In genomic region chrX:162902040-162902734, GRCm38 (mm10) we compare ENCODE assay signal across 8 mouse cellular contexts. TPM values are rescaled to one million over a fixed set of nuclear protein-coding genes. Genes with fewer than 3 reads are reported as not detected.
DNase-seq lines count a peak whose midpoint lies in the region; ATAC-seq and TF ChIP-seq lines count a peak whose summit lies in the region.

No protein-coding gene starts in this region.

- no peaks in the 10 kb centered on the region for H3K9me3 ChIP-seq in embryonic facial prominence, embryonic 15.5 days (replicated peaks)
- H3K9me3 ChIP-seq in heart, embryonic 13.5 days = no peaks in the 10 kb centered on the region
- H3K9me3 ChIP-seq in kidney, embryonic 16.5 days (ENCODE audit: low read length) = no peaks in the 10 kb centered on the region
- H3K9me3 ChIP-seq in liver, embryonic 11.5 days (ENCODE audit: control insufficient read depth, low read length) = no peaks in the 10 kb centered on the region

- no peaks in the 10 kb centered on the region for H3K27me3 ChIP-seq in C2C12 (ENCODE audit: control insufficient read depth, insufficient read depth, insufficient read length)
- H3K27me3 ChIP-seq in embryonic facial prominence, embryonic 15.5 days = no peaks in the 10 kb centered on the region
- no peaks in the 10 kb centered on the region for H3K27me3 ChIP-seq in heart, embryonic 13.5 days (replicated peaks)
- H3K27me3 ChIP-seq in kidney, embryonic 16.5 days (ENCODE audit: insufficient read depth, low read length) = peaks cover 2% of the 10 kb centered on the region; the same call in 1 of the 2 replicates
- no peaks in the 10 kb centered on the region; the same call in 1 of the 2 replicates for H3K27me3 ChIP-seq in liver, embryonic 11.5 days (replicated peaks; ENCODE audit: control insufficient read depth, insufficient read depth, low read length)

- no peak for TF ChIP-seq CTCF in C2C12 (IDR thresholded peaks at IDR 0.05; ENCODE audit: control insufficient read depth, insufficient read depth, insufficient read length)

- 17% methylated on average over 29 of the region's 29 CpGs for WGBS in embryonic facial prominence, embryonic 15.5 days
- 18% methylated on average over 29 of the region's 29 CpGs for WGBS in heart, embryonic 13.5 days
- WGBS in kidney, embryonic 16.5 days = 26% methylated on average over 29 of the region's 29 CpGs
- whole genome bisulfite sequencing in liver, embryonic 11.5 days = 22% methylated on average over 28 of the region's 29 CpGs

- peak overlapping the region; percentile 68 for H3ac ChIP-seq in C2C12 (ENCODE audit: control insufficient read depth, insufficient read length, low read depth)

- H3K9ac ChIP-seq in embryonic facial prominence, embryonic 15.5 days = peak overlapping the region; percentile 50
- peak overlapping the region; percentile 86 for H3K9ac ChIP-seq in heart, embryonic 13.5 days
- H3K9ac ChIP-seq in kidney, embryonic 16.5 days (replicated peaks; ENCODE audit: low read length) = peak overlapping the region; percentile 71
- H3K9ac ChIP-seq in liver, embryonic 11.5 days (ENCODE audit: low read depth, low read length) = peak overlapping the region; percentile 53

- H3K27ac ChIP-seq in embryonic facial prominence, embryonic 15.5 days (replicated peaks) = peak overlapping the region; percentile 68
- H3K27ac ChIP-seq in heart, embryonic 13.5 days (replicated peaks) = peak overlapping the region; percentile 83
- peak overlapping the region; percentile 90 for H3K27ac ChIP-seq in kidney, embryonic 16.5 days (ENCODE audit: low read length)
- peak overlapping the region; percentile 47 for H3K27ac ChIP-seq in liver, embryonic 11.5 days (ENCODE audit: low read depth, low read length)

- H3K36me3 ChIP-seq in C2C12 (ENCODE audit: control insufficient read depth, insufficient read depth) = no peaks in the 10 kb centered on the region
- H3K36me3 ChIP-seq in embryonic facial prominence, embryonic 15.5 days = no peaks in the 10 kb centered on the region
- no peaks in the 10 kb centered on the region for H3K36me3 ChIP-seq in heart, embryonic 13.5 days
- H3K36me3 ChIP-seq in kidney, embryonic 16.5 days (ENCODE audit: insufficient read depth, low read length) = no peaks in the 10 kb centered on the region
- H3K36me3 ChIP-seq in liver, embryonic 11.5 days (ENCODE audit: control insufficient read depth, insufficient read depth, low read length) = no peaks in the 10 kb centered on the region

- ATAC-seq in embryonic facial prominence, embryonic 15.5 days (ENCODE audit: insufficient number of reproducible peaks, low FRiP score, low TSS enrichment, low read depth) = peak; percentile 64
- peak; percentile 59 for ATAC-seq in heart, embryonic 13.5 days (ENCODE audit: extremely low read depth, insufficient number of reproducible peaks, low FRiP score, low TSS enrichment)
- ATAC-seq in kidney, embryonic 16.5 days (ENCODE audit: low FRiP score, low TSS enrichment) = peak; percentile 87
- ATAC-seq in liver, embryonic 11.5 days (replicated peaks; ENCODE audit: low FRiP score) = peak; percentile 82
- peak; percentile 77 for ATAC-seq in monocyte, adult 5-6 weeks (replicated peaks; ENCODE audit: insufficient number of reproducible peaks, low FRiP score, low TSS enrichment, poor library complexity, severe bottlenecking)

- no peaks in the 10 kb centered on the region; the same call in 1 of the 2 replicates for H3K4me1 ChIP-seq in embryonic facial prominence, embryonic 15.5 days
- 0 out of 2 replicates have a peak, but pooled peaks cover 6% of the 10 kb centered on the region for H3K4me1 ChIP-seq in heart, embryonic 13.5 days
- H3K4me1 ChIP-seq in kidney, embryonic 16.5 days (ENCODE audit: insufficient read depth, low read length) = peaks cover 5% of the 10 kb centered on the region
- no peaks in the 10 kb centered on the region for H3K4me1 ChIP-seq in liver, embryonic 11.5 days (replicated peaks; ENCODE audit: control insufficient read depth, insufficient read depth, low read length)

- peak; percentile 15 to 40 for DNase-seq in adrenal gland, postnatal 36 days
- peak; percentile 45 for DNase-seq in liver, embryonic 11.5 days (ENCODE audit: low spot score)
- peak; percentile 79 to 80 for DNase-seq in spleen, postnatal 36 days (ENCODE audit: low spot score in 2 of 2)

- H3K4me2 ChIP-seq in embryonic facial prominence, embryonic 15.5 days (replicated peaks) = peak overlapping the region; percentile 60
- H3K4me2 ChIP-seq in heart, embryonic 13.5 days = peak overlapping the region; percentile 71
- H3K4me2 ChIP-seq in kidney, embryonic 16.5 days (replicated peaks; ENCODE audit: low read depth, low read length) = peak overlapping the region; percentile 61
- peak overlapping the region; percentile 61 for H3K4me2 ChIP-seq in liver, embryonic 11.5 days

- peaks cover 12% of the 10 kb centered on the region for H3K79me2 ChIP-seq in C2C12 (ENCODE audit: control insufficient read depth, insufficient read depth)

- no peaks in the 10 kb centered on the region for H3K79me3 ChIP-seq in C2C12 (ENCODE audit: low read depth)

- peak overlapping the region; percentile 37 for H3K4me3 ChIP-seq in C2C12 (ENCODE audit: insufficient read depth, poor library complexity, severe bottlenecking)
- H3K4me3 ChIP-seq in embryonic facial prominence, embryonic 15.5 days (replicated peaks) = peak overlapping the region; percentile 60
- peak overlapping the region; percentile 72 for H3K4me3 ChIP-seq in heart, embryonic 13.5 days
- peak overlapping the region; percentile 62 for H3K4me3 ChIP-seq in kidney, embryonic 16.5 days (ENCODE audit: low read length)
- H3K4me3 ChIP-seq in liver, embryonic 11.5 days (ENCODE audit: low read depth, low read length) = peak overlapping the region; percentile 54

TF ChIP-seq in C2C12, 6 proteins besides CTCF, POLR2A, EP300 and RAD21:
- TF ChIP-seq FOSL1 (IDR thresholded peaks at IDR 0.05; ENCODE audit: insufficient read depth, low read length, poor library complexity, severe bottlenecking) = no peak
- TF ChIP-seq MAX (IDR thresholded peaks at IDR 0.05) = no peak
- TF ChIP-seq MYOD1 (IDR thresholded peaks at IDR 0.05; ENCODE audit: control insufficient read depth, insufficient read length, low read depth) = no peak
- TF ChIP-seq MYOG (IDR thresholded peaks at IDR 0.05; ENCODE audit: control insufficient read depth, extremely low read depth, insufficient read length) = no peak
- no peak for TF ChIP-seq USF1 (IDR thresholded peaks at IDR 0.05; ENCODE audit: low read depth)
- TF ChIP-seq CEBPB (IDR thresholded peaks at IDR 0.05; ENCODE audit: low read depth) = no peak

RNA-seq across cellular contexts. Expression of gene Ctps2, which starts 1.1 kb away (rescaled TPM):
- polyA plus RNA-seq in C2C12 (2012; fragmentation: generic; extraction: Trizol) = 19.8 TPM
- total RNA-seq in adrenal gland, postnatal 36 days (2021) = 10 to 100 TPM; 59.2 to 88.0 TPM
- polyA plus RNA-seq in embryonic facial prominence, embryonic 15.5 days (2015; fragmentation: Nextera tagmentation; extraction: Ambion mirVana) = 71.6 and 75.0 TPM in 2 replicates
- 55.8 and 57.4 TPM in 2 replicates for polyA plus RNA-seq in heart, embryonic 13.5 days (2015; fragmentation: Nextera tagmentation; extraction: Ambion mirVana)
- polyA plus RNA-seq in kidney, embryonic 16.5 days (2015; fragmentation: Nextera tagmentation; extraction: Ambion mirVana) = 95.8 and 104 TPM in 2 replicates
- 73.4 and 92.3 TPM in 2 replicates for polyA plus RNA-seq in liver, embryonic 11.5 days (2014; fragmentation: Nextera tagmentation; extraction: Ambion mirVana)
- total RNA-seq in monocyte, adult 5-6 weeks (2017) = 94.2 to 133 TPM (median 113 TPM) in 3 replicates

RNA-seq across cellular contexts. Expression of gene Syap1, which starts 13.9 kb away (rescaled TPM):
- polyA plus RNA-seq in C2C12 (2012; fragmentation: generic; extraction: Trizol) = 9.4 TPM
- total RNA-seq in adrenal gland, postnatal 36 days (2021) = 10 to 100 TPM; 84.9 to 85.0 TPM
- 40.2 and 47.1 TPM in 2 replicates for polyA plus RNA-seq in embryonic facial prominence, embryonic 15.5 days (2015; fragmentation: Nextera tagmentation; extraction: Ambion mirVana)
- 22.9 TPM in 2 replicates for polyA plus RNA-seq in heart, embryonic 13.5 days (2015; fragmentation: Nextera tagmentation; extraction: Ambion mirVana)
- polyA plus RNA-seq in kidney, embryonic 16.5 days (2015; fragmentation: Nextera tagmentation; extraction: Ambion mirVana) = 42.5 and 44.0 TPM in 2 replicates
- 27.0 and 28.2 TPM in 2 replicates for polyA plus RNA-seq in liver, embryonic 11.5 days (2014; fragmentation: Nextera tagmentation; extraction: Ambion mirVana)
- 116 to 144 TPM (median 135 TPM) in 3 replicates for total RNA-seq in monocyte, adult 5-6 weeks (2017)

Comparison
In these comparisons a context has a peak if more than half of its experiments do, and no peak if none do; other contexts are left out.
1. Peak in every context shown above with its lines: DNase-seq, ATAC-seq, H3K4me3 ChIP-seq and H3K27ac ChIP-seq.
2. DNase-seq: peak in every context shown above with its lines; median percentile 80 in spleen, postnatal 36 days; 45 in liver, embryonic 11.5 days; 28 in adrenal gland, postnatal 36 days.